Mouse (Mus musculus) midbrain, embryonic 11.5 days (tissue): ENCODE measurements around the gene Stk39. TPM values are rescaled to one million over a fixed set of nuclear protein-coding genes. Genes with fewer than 3 reads are reported as not detected.
A peak's percentile ranks its signal among the peaks of the same experiment; 100 is the strongest.

Experiments used
- ATAC-seq: fragments of 200-750 bp; cut with Nextera tagmentation; 2 replicates; pipeline ENCODE4 v1.8.0; 2017; ENCODE audit warnings: moderate TSS enrichment, moderate library complexity; ENCODE audit not compliant: low FRiP score
- DNase-seq: peaks from one replicate; pipeline ENCODE4 v3.0.0; 2015; ENCODE audit warnings: low spot score; ENCODE audit errors: missing footprints
- H3K27ac ChIP-seq: fragments of 300-500 bp; sonication (generic); 2 replicates; pipeline ENCODE4 v1.5.1; 2014; ENCODE audit warnings: low read depth, low read length
- H3K27me3 ChIP-seq: fragments of 300-500 bp; sonication (generic); 2 replicates; pipeline ENCODE4 v1.6.1; 2014; ENCODE audit warnings: mild to moderate bottlenecking, low read length, moderate library complexity, mixed read lengths; ENCODE audit not compliant: control insufficient read depth, insufficient read depth
- H3K36me3 ChIP-seq: fragments of 300-500 bp; sonication (generic); 2 replicates; pipeline ENCODE4 v1.6.1; 2014; ENCODE audit warnings: mild to moderate bottlenecking, low read length, moderate library complexity, mixed read lengths; ENCODE audit not compliant: control insufficient read depth, insufficient read depth
- H3K4me1 ChIP-seq: fragments of 300-500 bp; sonication (generic); 2 replicates; pipeline ENCODE4 v1.6.1; 2014; ENCODE audit warnings: low read length; ENCODE audit not compliant: control insufficient read depth, insufficient read depth
- H3K4me2 ChIP-seq: fragments of 300-500 bp; sonication (generic); 2 replicates; pipeline ENCODE4 v1.6.1; 2014; ENCODE audit warnings: mild to moderate bottlenecking, moderate library complexity
- H3K4me3 ChIP-seq: fragments of 300-500 bp; sonication (generic); 2 replicates; pipeline ENCODE4 v1.5.1; 2014; ENCODE audit warnings: low read depth, low read length
- H3K9ac ChIP-seq: fragments of 300-500 bp; sonication (generic); 2 replicates; pipeline ENCODE4 v1.6.1; 2014; ENCODE audit warnings: low read length
- H3K9me3 ChIP-seq: fragments of 300-500 bp; sonication (generic); 2 replicates; pipeline ENCODE4 v1.6.1; 2016; ENCODE audit warnings: low read length; ENCODE audit not compliant: control insufficient read depth
- WGBS: fragments of 180-500 bp; shearing (Covaris S2); extraction: QIAGEN DNeasy Blood & Tissue Kit; methylation state at CpG from one replicate; pipeline ENCODE4 v1.1.7; 2014; 5-methylcytosine and 5-hydroxymethylcytosine counted together
- polyA plus RNA-seq: library from polyadenylated mRNA; unstranded; fragments of >200 nt; fragmentation: Nextera tagmentation; extraction: Ambion mirVana; gene quantifications from 2 replicates; pipeline ENCODE4 v1.2.1, GENCODE M21; 2014

The Stk39 gene
- 51.9 and 52.5 TPM in 2 replicates for polyA plus RNA-seq

DNA sequence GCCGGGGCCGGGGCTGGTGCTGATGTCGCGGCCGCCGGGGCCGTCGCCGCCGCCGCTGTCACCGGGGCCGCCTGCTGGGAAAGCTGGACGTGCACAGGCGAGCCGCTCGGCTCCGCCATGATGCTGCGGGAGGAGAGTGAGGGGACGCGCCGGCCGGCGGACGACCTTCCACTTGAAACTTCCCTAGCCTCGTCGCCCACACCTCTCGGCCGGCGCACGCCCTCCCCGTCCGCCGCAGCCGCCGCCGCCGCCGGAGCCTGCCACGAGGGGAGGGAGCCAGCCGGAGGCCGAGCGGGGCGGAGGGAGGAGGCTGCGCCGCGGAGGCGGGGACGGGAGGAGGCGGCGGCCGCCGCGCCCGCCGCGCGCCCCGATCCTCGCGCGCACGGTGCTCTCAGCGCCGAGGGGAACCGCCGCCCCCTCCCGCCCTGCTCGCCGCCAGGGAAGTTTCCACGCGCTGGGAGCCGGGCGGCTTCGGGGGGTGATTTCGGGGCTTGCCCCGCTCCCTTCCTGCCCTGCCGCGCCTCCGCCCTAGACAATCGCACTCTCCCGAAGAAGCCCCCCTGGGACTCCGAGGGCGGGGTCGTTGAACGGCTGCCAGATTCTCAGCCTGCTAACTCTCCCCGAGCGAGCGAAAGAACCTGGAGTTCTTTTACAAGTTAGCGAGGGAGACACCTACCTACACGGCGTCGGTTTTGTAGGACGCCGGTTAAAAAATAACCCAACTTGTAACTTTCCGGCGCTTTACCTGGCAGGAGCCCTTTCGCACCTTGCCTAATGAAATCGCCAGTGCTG lies at the start of gene Stk39:
Gene Stk39, minus strand, starts transcription at position 510 of the 792 bp plus-strand sequence.
- Histone ChIP-seq H3K4me3 (peak within 1 kb of the TSS; percentile 90), H3K9ac (peak within 1 kb of the TSS; percentile 95), H3K9me3 (no peaks in the 10 kb centered on the region), H3K4me1 (peaks cover 23% of the 10 kb centered on the region), H3K27ac (peak within 1 kb of the TSS; percentile 78), H3K27me3 (no peaks in the 10 kb centered on the region), H3K4me2 (peak within 1 kb of the TSS; percentile 61), H3K36me3 (no peaks in the 10 kb centered on the region)
- DNase-seq = peak; percentile 98
- under 1% methylated on average over 89 of the region's 99 CpGs for WGBS
- ATAC-seq = peak; percentile 85

DNA sequence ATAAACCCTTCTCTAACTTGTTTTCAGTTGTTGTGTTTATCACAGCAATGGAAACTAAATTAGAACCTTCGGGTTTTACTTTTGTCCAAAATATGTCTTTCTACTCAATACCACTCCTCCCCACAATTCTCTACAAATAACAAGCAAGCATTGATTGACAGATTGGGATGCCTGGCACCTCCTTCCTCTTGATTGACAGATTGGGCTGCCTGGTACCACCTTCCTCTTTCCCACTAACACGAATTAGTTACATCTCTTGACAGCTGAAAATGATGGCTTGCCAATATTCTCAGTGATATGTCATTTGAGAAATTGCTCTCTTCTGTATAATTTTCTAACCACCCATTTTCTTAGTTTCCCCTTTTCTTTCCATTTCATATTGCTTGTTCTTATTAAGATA lies 43.3 kb upstream of the Stk39 start:
- WGBS = 80% methylated on average over 2 of the region's 2 CpGs
- H3K27ac ChIP-seq = no peak overlapping the region
- no peaks in the 10 kb centered on the region for H3K9me3 ChIP-seq
- DNase-seq (no peak), ATAC-seq (no peak)
- H3K4me3 ChIP-seq = no peak overlapping the region
- no peak overlapping the region for H3K9ac ChIP-seq
- H3K4me2 ChIP-seq = no peak overlapping the region
- no peaks in the 10 kb centered on the region for H3K36me3 ChIP-seq
- H3K27me3 ChIP-seq = no peaks in the 10 kb centered on the region
- no peaks in the 10 kb centered on the region for H3K4me1 ChIP-seq

DNA sequence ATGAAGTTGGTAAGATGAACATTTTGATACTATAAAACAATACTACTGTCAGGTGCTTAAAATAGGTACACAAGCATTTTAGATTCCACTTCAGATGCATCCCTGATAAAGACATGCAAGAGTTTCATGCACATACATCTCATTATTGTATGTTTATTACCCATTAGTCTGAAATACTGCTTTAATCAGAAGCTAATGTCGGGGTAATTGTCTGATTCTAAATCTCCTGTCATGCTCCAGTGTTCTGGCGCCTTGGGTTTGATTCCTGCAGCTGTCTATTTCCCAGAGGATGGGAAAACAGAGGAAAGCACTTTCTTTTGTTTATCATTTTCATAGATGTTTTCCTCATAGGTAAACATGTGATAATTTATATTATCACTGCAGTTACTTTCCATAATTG lies 31.1 kb upstream of the Stk39 start:
- H3K4me2 ChIP-seq = no peak overlapping the region
- no peaks in the 10 kb centered on the region for H3K9me3 ChIP-seq
- ATAC-seq (no peak), DNase-seq (no peak)
- H3K36me3 ChIP-seq = no peaks in the 10 kb centered on the region
- no peak overlapping the region for H3K9ac ChIP-seq
- peaks cover 6% of the 10 kb centered on the region for H3K4me1 ChIP-seq
- no peak overlapping the region for H3K4me3 ChIP-seq
- 67% methylated on average over 2 of the region's 2 CpGs for WGBS
- no peak overlapping the region for H3K27ac ChIP-seq
- H3K27me3 ChIP-seq = no peaks in the 10 kb centered on the region

DNA sequence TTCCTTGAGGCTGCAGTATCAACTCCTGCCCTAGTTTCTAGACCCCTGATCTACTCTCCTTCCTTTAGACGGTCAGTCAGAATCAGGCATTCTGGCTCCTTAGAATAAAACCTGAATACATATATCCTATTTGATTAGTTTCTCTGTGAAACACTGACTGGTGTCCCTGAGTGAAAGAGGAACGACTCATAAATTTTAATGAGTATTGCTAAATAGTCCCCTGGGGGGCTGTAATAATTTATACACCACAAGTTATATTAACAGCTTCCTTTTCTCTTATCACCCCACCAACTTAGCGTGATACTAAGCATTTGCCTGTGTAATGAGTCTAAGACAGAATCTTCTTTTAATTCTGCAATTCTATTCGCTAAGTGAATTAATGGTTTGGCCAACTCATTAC lies 30.7 kb upstream of the Stk39 start:
- no peak for DNase-seq

DNA sequence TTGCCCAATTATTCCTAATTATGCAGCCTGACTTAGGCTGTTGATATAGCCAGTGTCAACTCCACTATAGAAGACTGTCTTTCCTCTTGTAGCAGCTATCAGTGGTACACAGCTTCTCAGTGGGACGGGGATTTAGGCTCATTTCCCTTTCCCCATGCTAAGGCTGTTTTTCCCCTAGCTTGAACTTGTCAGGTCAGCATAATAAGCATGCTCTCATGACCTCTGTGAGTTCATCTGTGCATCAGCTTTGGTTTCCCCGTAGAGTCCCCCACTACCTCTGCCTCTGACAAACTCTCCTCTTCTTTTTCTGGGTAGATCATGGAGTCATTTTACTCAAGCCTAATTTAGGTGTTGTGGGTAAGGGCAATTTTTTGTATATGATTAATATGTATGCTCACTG lies 30.2 kb upstream of the Stk39 start:
- Histone ChIP-seq H3K36me3 (no peaks in the 10 kb centered on the region), H3K9ac (no peak overlapping the region), H3K4me2 (no peak overlapping the region), H3K9me3 (no peaks in the 10 kb centered on the region), H3K4me1 (peaks cover 6% of the 10 kb centered on the region), H3K4me3 (no peak overlapping the region), H3K27ac (no peak overlapping the region; the same call in 1 of the 2 replicates), H3K27me3 (no peaks in the 10 kb centered on the region)
- ATAC-seq (peak; percentile 65; the same call in 1 of the 2 replicates), DNase-seq (peak; percentile 88)
- WGBS = 30% methylated on average over 2 of the region's 2 CpGs

More for the DNA sequence above, 30.7 kb upstream of the Stk39 start:
- Histone ChIP-seq H3K4me2 (no peak overlapping the region), H3K4me1 (peaks cover 6% of the 10 kb centered on the region), H3K9ac (no peak overlapping the region), H3K4me3 (no peak overlapping the region), H3K27me3 (no peaks in the 10 kb centered on the region), H3K27ac (no peak overlapping the region), H3K9me3 (no peaks in the 10 kb centered on the region), H3K36me3 (no peaks in the 10 kb centered on the region)
- peak; percentile 54; the same call in 1 of the 2 replicates for ATAC-seq
- WGBS = 58% methylated on average over 4 of the region's 4 CpGs

DNA sequence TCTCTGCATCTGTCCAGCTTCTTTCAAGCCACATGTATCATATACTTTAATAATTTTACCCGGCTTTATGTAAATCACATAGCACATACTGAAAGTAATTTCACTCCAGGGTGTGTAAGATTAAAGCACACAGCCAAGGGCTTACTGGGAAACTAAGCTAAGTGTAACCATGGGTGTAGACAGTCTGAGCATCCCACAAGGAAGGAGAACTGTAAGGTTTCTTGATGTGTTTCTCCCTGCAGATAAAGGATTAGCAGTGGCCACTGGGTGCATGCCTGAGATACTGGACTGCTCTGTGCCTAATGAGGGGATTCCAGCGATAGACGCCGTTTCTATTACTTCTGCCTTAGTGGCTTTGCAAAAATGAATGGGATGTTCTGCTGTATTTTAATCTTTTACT lies 14.2 kb upstream of the Stk39 start:
- WGBS = 84% methylated on average over 4 of the region's 4 CpGs

DNA sequence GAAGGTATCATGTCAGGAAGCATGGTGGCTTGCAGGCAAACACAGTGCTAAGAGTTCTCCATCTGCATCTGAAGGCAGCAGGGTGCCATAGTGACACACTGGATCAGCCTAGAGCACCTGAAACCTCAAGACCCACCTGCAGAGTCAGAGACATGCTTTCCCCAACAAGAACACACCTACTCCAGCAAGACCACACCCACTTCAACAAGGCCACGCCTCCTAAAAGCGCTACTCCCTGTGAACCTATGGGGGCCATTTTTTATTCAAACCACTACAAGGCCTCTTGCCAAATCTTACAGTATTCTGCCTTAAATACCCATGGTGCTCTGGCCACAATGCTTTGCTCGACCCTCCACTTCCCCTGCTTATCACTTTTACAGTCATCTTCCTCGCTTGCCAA lies 13.1 kb upstream of the Stk39 start:
- no peak overlapping the region for H3K4me2 ChIP-seq
- DNase-seq = no peak
- no peak overlapping the region for H3K27ac ChIP-seq
- 44% methylated on average over 4 of the region's 4 CpGs for WGBS
- H3K4me1 ChIP-seq = no peaks in the 10 kb centered on the region
- H3K9me3 ChIP-seq = no peaks in the 10 kb centered on the region
- peak; percentile 48; the same call in 1 of the 2 replicates for ATAC-seq
- no peaks in the 10 kb centered on the region for H3K27me3 ChIP-seq
- no peak overlapping the region for H3K9ac ChIP-seq
- no peaks in the 10 kb centered on the region for H3K36me3 ChIP-seq
- no peak overlapping the region for H3K4me3 ChIP-seq

More for the DNA sequence above, 14.2 kb upstream of the Stk39 start:
- DNase-seq (no peak), ATAC-seq (no peak)
- Histone ChIP-seq H3K27me3 (no peaks in the 10 kb centered on the region), H3K9me3 (no peaks in the 10 kb centered on the region), H3K36me3 (no peaks in the 10 kb centered on the region), H3K4me3 (no peak overlapping the region), H3K4me1 (no peaks in the 10 kb centered on the region), H3K9ac (no peak overlapping the region), H3K27ac (no peak overlapping the region), H3K4me2 (no peak overlapping the region)

DNA sequence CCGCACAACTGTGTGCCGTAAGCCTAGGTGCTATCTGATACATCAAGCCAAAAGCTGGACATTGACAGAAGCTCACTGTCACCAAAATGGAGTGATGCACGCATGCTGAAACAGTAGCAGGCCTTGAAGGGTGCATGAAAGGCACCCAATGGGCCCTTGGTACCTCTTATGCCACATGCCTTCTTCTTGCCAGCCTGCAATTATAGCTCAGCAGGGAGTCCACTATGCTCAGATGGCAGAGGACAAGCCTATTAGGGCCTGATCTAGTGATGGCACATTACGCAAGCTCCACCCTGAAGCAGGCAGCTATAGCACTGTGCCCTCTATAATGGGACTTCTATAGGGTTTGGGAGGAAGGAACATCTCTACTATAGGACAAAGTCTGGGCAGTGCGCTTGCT lies 10.8 kb upstream of the Stk39 start:
- Histone ChIP-seq H3K27me3 (no peaks in the 10 kb centered on the region), H3K9ac (no peak overlapping the region), H3K4me2 (no peak overlapping the region), H3K4me3 (no peak overlapping the region), H3K9me3 (no peaks in the 10 kb centered on the region), H3K36me3 (no peaks in the 10 kb centered on the region), H3K4me1 (no peaks in the 10 kb centered on the region), H3K27ac (no peak overlapping the region)
- ATAC-seq = no peak
- DNase-seq = no peak
- WGBS = 93% methylated on average over 5 of the region's 5 CpGs

DNA sequence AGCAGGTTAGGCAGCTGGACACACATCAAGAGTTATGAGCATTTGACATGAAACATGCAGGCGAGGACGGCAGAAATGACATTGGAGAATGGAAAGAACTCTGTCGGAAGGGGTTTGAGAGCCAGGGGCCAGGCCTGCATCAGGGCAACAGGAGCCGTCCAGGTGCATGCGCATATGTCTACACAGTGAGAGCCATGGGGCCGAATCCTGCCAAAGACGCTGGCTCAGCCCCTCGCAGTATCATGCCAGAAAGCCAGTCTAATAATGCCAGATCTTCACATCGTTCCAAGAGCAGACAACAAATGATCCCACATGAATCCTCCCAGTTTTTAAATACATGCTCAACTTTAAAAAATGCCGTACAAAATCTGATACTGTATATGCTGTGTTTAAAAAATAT lies 7.8 kb upstream of the Stk39 start:
- Histone ChIP-seq H3K27ac (no peak overlapping the region), H3K4me2 (no peak overlapping the region), H3K9me3 (no peaks in the 10 kb centered on the region), H3K4me1 (no peaks in the 10 kb centered on the region), H3K9ac (no peak overlapping the region), H3K27me3 (no peaks in the 10 kb centered on the region), H3K4me3 (no peak overlapping the region), H3K36me3 (no peaks in the 10 kb centered on the region)
- 89% methylated on average over 10 of the region's 10 CpGs for WGBS
- no peak for DNase-seq
- ATAC-seq = no peak
